Mouse (Mus musculus): ENCODE measurements around the gene Gm7030. TPM values are rescaled to one million over a fixed set of nuclear protein-coding genes. Genes with fewer than 3 reads are reported as not detected.

The Gm7030 gene
- polyA plus RNA-seq, 1 experiment from 2014 or later, result not detected

Other genes with a start within 250 kb of the Gm7030 start
- 19.7 and 31.1 TPM in 2 replicates for gene Dhx16, start 249.6 kb downstream of the Gm7030 start, polyA plus RNA-seq (2015; fragmentation: Nextera tagmentation; extraction: Ambion mirVana)
- 23.9 and 27.6 TPM in 2 replicates for gene 2310061I04Rik, start 232.0 kb downstream of the Gm7030 start, polyA plus RNA-seq (2015; fragmentation: Nextera tagmentation; extraction: Ambion mirVana)
- gene Atat1, start 219.3 kb downstream of the Gm7030 start, polyA plus RNA-seq (2015; fragmentation: Nextera tagmentation; extraction: Ambion mirVana), result 38.7 and 50.7 TPM in 2 replicates
- gene Mrps18b, start 213.0 kb downstream of the Gm7030 start, polyA plus RNA-seq (2015; fragmentation: Nextera tagmentation; extraction: Ambion mirVana), result 64.2 and 69.2 TPM in 2 replicates
- gene Ppp1r10, start 213.0 kb downstream of the Gm7030 start, polyA plus RNA-seq (2015; fragmentation: Nextera tagmentation; extraction: Ambion mirVana), result 26.5 and 28.1 TPM in 2 replicates
- 57.8 and 71.3 TPM in 2 replicates for gene Abcf1, start 159.7 kb downstream of the Gm7030 start, polyA plus RNA-seq (2015; fragmentation: Nextera tagmentation; extraction: Ambion mirVana)
- gene Gnl1, start 149.6 kb downstream of the Gm7030 start, polyA plus RNA-seq (2015; fragmentation: Nextera tagmentation; extraction: Ambion mirVana), result 31.4 and 37.8 TPM in 2 replicates
- 13.7 and 20.4 TPM in 2 replicates for gene Prr3, start 149.2 kb downstream of the Gm7030 start, polyA plus RNA-seq (2015; fragmentation: Nextera tagmentation; extraction: Ambion mirVana)
- gene H2-T24, start 108.9 kb downstream of the Gm7030 start, polyA plus RNA-seq (2015; fragmentation: Nextera tagmentation; extraction: Ambion mirVana), result 1.3 and 2.7 TPM in 2 replicates
- 4.7 and 11.6 TPM in 2 replicates for gene H2-T23, start 96.6 kb downstream of the Gm7030 start, polyA plus RNA-seq (2015; fragmentation: Nextera tagmentation; extraction: Ambion mirVana)
- 7.0 and 12.0 TPM in 2 replicates for gene H2-T22, start 86.7 kb downstream of the Gm7030 start, polyA plus RNA-seq (2015; fragmentation: Nextera tagmentation; extraction: Ambion mirVana)
- gene Gm6034, start 86.5 kb downstream of the Gm7030 start, polyA plus RNA-seq (2015; fragmentation: Nextera tagmentation; extraction: Ambion mirVana), result not detected in 2 replicates
- 0.13 TPM in 1 of 2 replicates, not detected in the other for gene Gm11127, start 71.1 kb downstream of the Gm7030 start, polyA plus RNA-seq (2015; fragmentation: Nextera tagmentation; extraction: Ambion mirVana)
- gene Gm19684, start 7.7 kb downstream of the Gm7030 start, polyA plus RNA-seq (2015; fragmentation: Nextera tagmentation; extraction: Ambion mirVana), result not detected in 2 replicates
- 0.84 and 1.8 TPM in 2 replicates for gene Gm8909, start 39.1 kb upstream of the Gm7030 start, polyA plus RNA-seq (2015; fragmentation: Nextera tagmentation; extraction: Ambion mirVana)
- 0.36 TPM in 1 of 2 replicates, not detected in the other for gene H2-T3, start 60.9 kb upstream of the Gm7030 start, polyA plus RNA-seq (2015; fragmentation: Nextera tagmentation; extraction: Ambion mirVana)
- gene Rpp21, start 128.6 kb upstream of the Gm7030 start, polyA plus RNA-seq (2015; fragmentation: Nextera tagmentation; extraction: Ambion mirVana), result 78.8 and 83.7 TPM in 2 replicates
- gene Trim39, start 142.8 kb upstream of the Gm7030 start, polyA plus RNA-seq (2015; fragmentation: Nextera tagmentation; extraction: Ambion mirVana), result 9.1 and 11.1 TPM in 2 replicates
- gene H2-M10.2, start 157.1 kb upstream of the Gm7030 start, polyA plus RNA-seq (2015; fragmentation: Nextera tagmentation; extraction: Ambion mirVana), result not detected in 2 replicates
- not detected in 2 replicates for gene H2-M10.1, start 196.7 kb upstream of the Gm7030 start, polyA plus RNA-seq (2015; fragmentation: Nextera tagmentation; extraction: Ambion mirVana)
- gene H2-M10.3, start 239.0 kb upstream of the Gm7030 start, polyA plus RNA-seq (2015; fragmentation: Nextera tagmentation; extraction: Ambion mirVana), result not detected in 2 replicates

Data from heart, embryonic 15.5 days (tissue).